Mouse (Mus musculus) ES-Bruce4 (cell line): ENCODE measurements around the gene Prkg1. TPM values are rescaled to one million over a fixed set of nuclear protein-coding genes. Genes with fewer than 3 reads are reported as not detected.
A peak's percentile ranks its signal among the peaks of the same experiment; 100 is the strongest.

ENCODE experiments used
- H3K27ac ChIP-seq: 2 replicates; pipeline ENCODE4 v1.5.1; 2012; ENCODE audit warnings: low read length, inconsistent platforms; ENCODE audit not compliant: insufficient read depth
- H3K27me3 ChIP-seq: 2 replicates; pipeline ENCODE4 v1.6.1; 2012; ENCODE audit warnings: mild to moderate bottlenecking, low read length, inconsistent platforms; ENCODE audit not compliant: control insufficient read depth, poor library complexity, insufficient read depth, severe bottlenecking
- H3K36me3 ChIP-seq: 2 replicates; pipeline ENCODE4 v1.6.1; 2012; ENCODE audit warnings: inconsistent platforms, mild to moderate bottlenecking, low read length, moderate library complexity; ENCODE audit not compliant: control insufficient read depth, poor library complexity, insufficient read depth, severe bottlenecking
- H3K4me1 ChIP-seq: one replicate; pipeline ENCODE4 v1.8.1; 2011; ENCODE audit warnings: low read length; ENCODE audit not compliant: control insufficient read depth, insufficient read depth
- H3K4me3 ChIP-seq: 2 replicates; pipeline ENCODE4 v1.5.1; 2011; ENCODE audit warnings: low read depth, mild to moderate bottlenecking, low read length
- H3K9ac ChIP-seq: 2 replicates; pipeline ENCODE4 v1.6.1; 2012; ENCODE audit warnings: low read depth, mild to moderate bottlenecking, inconsistent platforms; ENCODE audit not compliant: poor library complexity, severe bottlenecking
- H3K9me3 ChIP-seq: replicated peaks from 2 replicates; pipeline ENCODE4 v1.6.1; 2012; ENCODE audit warnings: mild to moderate bottlenecking, low read length, inconsistent platforms; ENCODE audit not compliant: control insufficient read depth, poor library complexity, insufficient read depth, severe bottlenecking
- CTCF ChIP-seq: IDR thresholded peaks from one replicate; pipeline ENCODE4 v1.8.1; 2011; ENCODE audit warnings: low read depth, low read length
- EP300 ChIP-seq: IDR thresholded peaks from 2 replicates; pipeline ENCODE4 v1.6.1; 2011; ENCODE audit warnings: low read depth, low read length; ENCODE audit not compliant: insufficient read depth
- POLR2A ChIP-seq: IDR thresholded peaks from one replicate; pipeline ENCODE4 v1.8.1; 2011; ENCODE audit warnings: low read length; ENCODE audit not compliant: insufficient read depth
- polyA plus RNA-seq: library from polyadenylated mRNA; stranded (reverse); fragments of >200 nt; gene quantifications from 2 replicates; pipeline ENCODE4 v1.2.4, GENCODE M21; 2011; ENCODE audit warnings: low read depth; ENCODE audit not compliant: missing spikeins, insufficient read depth, insufficient read length

The Prkg1 gene
- polyA plus RNA-seq, 1 experiment, result 0.46 TPM

- H3K9me3 ChIP-seq, result no peaks in the 10 kb centered on the region
- no peak overlapping the region for H3K27ac ChIP-seq
- H3K4me1 ChIP-seq, result no peaks in the 10 kb centered on the region
- H3K36me3 ChIP-seq, result no peaks in the 10 kb centered on the region
- no peaks in the 10 kb centered on the region for H3K27me3 ChIP-seq
- no peak overlapping the region for H3K4me3 ChIP-seq
- no peak overlapping the region for H3K9ac ChIP-seq
- TF ChIP-seq EP300, result no peak
- no peak for TF ChIP-seq CTCF
- TF ChIP-seq POLR2A, result no peak
Measured at GRCm38 (mm10) chr19:31671726-31672125, 93.1 kb downstream of the Prkg1 start.

GRCm38 (mm10) chr19:31665007-31665406 lies 99.8 kb downstream of the Prkg1 start:
- Histone ChIP-seq H3K27me3 (peaks cover 6% of the 10 kb centered on the region; the same call in 1 of the 2 replicates), H3K36me3 (no peaks in the 10 kb centered on the region), H3K4me3 (peak overlapping the region; percentile 51), H3K9ac (peak overlapping the region; percentile 33), H3K4me1 (no peaks in the 10 kb centered on the region), H3K27ac (no peak overlapping the region), H3K9me3 (no peaks in the 10 kb centered on the region)
- no peak for TF ChIP-seq POLR2A
- no peak for TF ChIP-seq EP300
- no peak for TF ChIP-seq CTCF

- Histone ChIP-seq H3K9ac (peak overlapping the region; percentile 33), H3K4me1 (no peaks in the 10 kb centered on the region), H3K36me3 (no peaks in the 10 kb centered on the region), H3K27me3 (peaks cover 6% of the 10 kb centered on the region; the same call in 1 of the 2 replicates), H3K27ac (no peak overlapping the region), H3K4me3 (peak overlapping the region; percentile 51), H3K9me3 (no peaks in the 10 kb centered on the region)
- no peak for TF ChIP-seq CTCF
- TF ChIP-seq POLR2A, result no peak
- TF ChIP-seq EP300, result no peak
Measured at GRCm38 (mm10) chr19:31664159-31664991, 100.5 kb downstream of the Prkg1 start.

GRCm38 (mm10) chr19:31663437-31664158 lies 101.2 kb downstream of the Prkg1 start:
- Histone ChIP-seq H3K9ac (no peak overlapping the region), H3K4me1 (no peaks in the 10 kb centered on the region), H3K27me3 (peaks cover 6% of the 10 kb centered on the region; the same call in 1 of the 2 replicates), H3K36me3 (no peaks in the 10 kb centered on the region), H3K27ac (no peak overlapping the region), H3K9me3 (no peaks in the 10 kb centered on the region), H3K4me3 (peak overlapping the region; percentile 51)
- no peak for TF ChIP-seq CTCF
- no peak for TF ChIP-seq EP300
- no peak for TF ChIP-seq POLR2A

GRCm38 (mm10) chr19:31662802-31663201 lies 102.0 kb downstream of the Prkg1 start:
- no peaks in the 10 kb centered on the region for H3K4me1 ChIP-seq
- no peak overlapping the region for H3K27ac ChIP-seq
- no peaks in the 10 kb centered on the region for H3K9me3 ChIP-seq
- H3K9ac ChIP-seq, result no peak overlapping the region
- no peak for TF ChIP-seq POLR2A
- no peak for TF ChIP-seq CTCF
- no peak for TF ChIP-seq EP300
- H3K27me3 ChIP-seq, result peaks cover 6% of the 10 kb centered on the region; the same call in 1 of the 2 replicates
- H3K4me3 ChIP-seq, result no peak overlapping the region
- H3K36me3 ChIP-seq, result no peaks in the 10 kb centered on the region

- no peaks in the 10 kb centered on the region; the same call in 1 of the 2 replicates for H3K27me3 ChIP-seq
- no peak overlapping the region for H3K9ac ChIP-seq
- no peaks in the 10 kb centered on the region for H3K9me3 ChIP-seq
- TF ChIP-seq EP300 (no peak), POLR2A (no peak), CTCF (no peak)
- no peak overlapping the region for H3K27ac ChIP-seq
- H3K4me1 ChIP-seq, result no peaks in the 10 kb centered on the region
- no peaks in the 10 kb centered on the region for H3K36me3 ChIP-seq
- no peak overlapping the region for H3K4me3 ChIP-seq
Measured at GRCm38 (mm10) chr19:31658751-31659397, 106.0 kb downstream of the Prkg1 start.
